Mouse (Mus musculus): ENCODE data around the gene Gm13277.
"Not testable (repeated sequence)": the region's sequence is repeated elsewhere in the genome, so short reads cannot be mapped to it uniquely, and the experiment has no call there.

GRCm38 (mm10) chr4:88754818-88755340, 33.6 kb upstream of the Gm13277 start, which contains the start of gene Gm13271:
- TF ChIP-seq CTCF (IDR thresholded peaks at IDR 0.05), result peak; percentile 23; the same call in 1 of the 2 replicates
- not testable (repeated sequence) for TF ChIP-seq EP300 (IDR thresholded peaks at IDR 0.05)

All from lung, postnatal 0 days (tissue).